Mouse (Mus musculus): ENCODE measurements around the gene Hsd17b2.

- no peak for TF ChIP-seq HCFC1 (IDR thresholded peaks at IDR 0.05; ENCODE audit: borderline replicate concordance, insufficient read depth, low read length)
- TF ChIP-seq MAFK (IDR thresholded peaks at IDR 0.05; ENCODE audit: insufficient read depth, low read depth, low read length): no peak
- no peak for TF ChIP-seq CHD2 (IDR thresholded peaks at IDR 0.05; ENCODE audit: low read depth, low read length)
- no peak for TF ChIP-seq ZNF384 (IDR thresholded peaks at IDR 0.05; ENCODE audit: low read depth, low read length)
These were observed 4.5 kb upstream of the Hsd17b2 start for GRCm38 (mm10) chr8:117697248-117697647.

All from ES-E14 (cell line).